Mouse (Mus musculus) liver, embryonic 14 days (tissue): ENCODE results near the gene Gigyf2. TPM values are rescaled to one million over a fixed set of nuclear protein-coding genes. Genes with fewer than 3 reads are reported as not detected.

Source experiments
- polyA plus RNA-seq: library from polyadenylated mRNA; depleted of rRNA; stranded (reverse); fragments of >200 nt; gene quantifications from 2 replicates; pipeline ENCODE4 v1.2.3, GENCODE M21; 2012; rRNA removed

Gene Gigyf2
- polyA plus RNA-seq, result 18.5 and 19.0 TPM in 2 replicates

GRCm38 (mm10) chr1:87326742-87327163, at the start of gene Gigyf2:
Gene Gigyf2, plus strand, starts transcription at chr1:87326998.

GRCm38 (mm10) chr1:87394594-87394993, 67.8 kb downstream of the Gigyf2 start, which contains the start of gene Kcnj13:
Gene Kcnj13, minus strand, starts transcription at chr1:87394729.

DNA sequence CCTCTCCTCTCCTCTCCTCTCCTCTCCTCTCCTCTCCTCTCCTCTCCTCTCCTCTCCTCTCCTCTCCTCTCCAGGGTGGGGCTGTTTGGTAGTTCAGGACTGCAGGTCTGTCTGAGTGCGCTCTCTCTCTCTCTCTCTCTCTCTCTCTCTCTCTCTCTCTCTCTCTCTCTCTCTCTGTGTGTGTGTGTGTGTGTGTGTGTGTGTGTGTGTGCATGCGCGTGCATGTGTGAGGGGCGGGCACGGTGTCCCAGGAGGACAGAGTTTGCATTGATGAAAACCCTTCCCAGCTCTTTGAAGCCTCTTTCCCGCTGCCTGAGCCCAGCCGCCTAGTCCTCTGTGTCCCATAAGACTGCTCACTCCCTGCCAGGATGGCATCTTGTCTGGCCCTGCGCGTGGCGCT, 143.2 kb downstream of the Gigyf2 start, which contains the start of gene Snorc:
Snorc (plus strand) TSS at position 301 of the 400 bp plus-strand sequence.

Other genes starting within 250 kb of the Gigyf2 start
- not detected in 2 replicates for gene Alppl2, start 237.1 kb upstream of the Gigyf2 start, polyA plus RNA-seq
- not detected in 2 replicates for gene Alpi, start 225.4 kb upstream of the Gigyf2 start, polyA plus RNA-seq
- not detected in 2 replicates for gene Akp3, start 202.0 kb upstream of the Gigyf2 start, polyA plus RNA-seq
- 0.03 TPM in 1 of 2 replicates, not detected in the other for gene Ecel1, start 170.5 kb upstream of the Gigyf2 start, polyA plus RNA-seq
- gene Prss56, start 143.7 kb upstream of the Gigyf2 start, polyA plus RNA-seq, result not detected in 2 replicates
- 0.01 and 0.21 TPM in 2 replicates for gene Chrnd, start 136.4 kb upstream of the Gigyf2 start, polyA plus RNA-seq
- gene Chrng, start 122.3 kb upstream of the Gigyf2 start, polyA plus RNA-seq, result 0.88 TPM in 1 of 2 replicates, not detected in the other
- 35.8 and 38.3 TPM in 2 replicates for gene Eif4e2, start 113.1 kb upstream of the Gigyf2 start, polyA plus RNA-seq
- not detected in 2 replicates for gene Efhd1, start 62.6 kb upstream of the Gigyf2 start, polyA plus RNA-seq
- not detected in 2 replicates for gene Kcnj13, start 67.7 kb downstream of the Gigyf2 start, polyA plus RNA-seq
- gene Snorc, start 143.3 kb downstream of the Gigyf2 start, polyA plus RNA-seq, result not detected in 2 replicates
- 0.24 and 0.43 TPM in 2 replicates for gene Neu2, start 182.9 kb downstream of the Gigyf2 start, polyA plus RNA-seq
- gene Ngef, start 246.9 kb downstream of the Gigyf2 start, polyA plus RNA-seq, result 2.9 and 3.4 TPM in 2 replicates